Mouse (Mus musculus) 3134 (cell line): ENCODE data around the gene Ubl4b.

Experiments used
- DNase-seq: peaks from one replicate; pipeline ENCODE4 v3.0.0-alpha.2; 2011; ENCODE audit warnings: low spot score; ENCODE audit not compliant: insufficient read length; ENCODE audit errors: extremely low read depth

The Ubl4b gene

GRCm38 (mm10) chr3:107554842-107555241 is at the start of gene Ubl4b:
TSS of gene Ubl4b (minus strand) at chr3:107555073.
- DNase-seq = no peak

- no peak for DNase-seq
These were observed 45.3 kb upstream of the Ubl4b start for GRCm38 (mm10) chr3:107600127-107600526.

GRCm38 (mm10) chr3:107597586-107598389 is 42.9 kb upstream of the Ubl4b start:
- no peak for DNase-seq

- DNase-seq = no peak
These were observed 42.3 kb upstream of the Ubl4b start for GRCm38 (mm10) chr3:107597134-107597533.

GRCm38 (mm10) chr3:107596559-107596958 is 41.7 kb upstream of the Ubl4b start:
- no peak for DNase-seq

- DNase-seq = no peak
These were observed 41.1 kb upstream of the Ubl4b start for GRCm38 (mm10) chr3:107595938-107596461.

GRCm38 (mm10) chr3:107595264-107595937 is 40.5 kb upstream of the Ubl4b start:
- DNase-seq = no peak

GRCm38 (mm10) chr3:107594662-107595263 is 39.9 kb upstream of the Ubl4b start, which contains the start of gene Alx3:
TSS of gene Alx3 (plus strand) at chr3:107595031.
- no peak for DNase-seq

- DNase-seq = no peak
These were observed 38.8 kb upstream of the Ubl4b start for GRCm38 (mm10) chr3:107593632-107594031.

- no peak for DNase-seq
These were observed 36.7 kb upstream of the Ubl4b start for GRCm38 (mm10) chr3:107591612-107592011.

GRCm38 (mm10) chr3:107586504-107586903 is 31.6 kb upstream of the Ubl4b start:
- DNase-seq = no peak

- DNase-seq = no peak
These were observed 29.0 kb upstream of the Ubl4b start for GRCm38 (mm10) chr3:107583893-107584292.

GRCm38 (mm10) chr3:107582875-107583767 is 28.2 kb upstream of the Ubl4b start:
- DNase-seq = no peak

GRCm38 (mm10) chr3:107582130-107582874 is 27.4 kb upstream of the Ubl4b start:
- DNase-seq = no peak

- no peak for DNase-seq
These were observed 26.5 kb upstream of the Ubl4b start for GRCm38 (mm10) chr3:107581103-107582010.

- no peak for DNase-seq
These were observed 24.6 kb upstream of the Ubl4b start for GRCm38 (mm10) chr3:107579466-107579865.

- no peak for DNase-seq
These were observed 23.0 kb upstream of the Ubl4b start for GRCm38 (mm10) chr3:107577810-107578390.

GRCm38 (mm10) chr3:107576807-107577206 is 21.9 kb upstream of the Ubl4b start:
- no peak for DNase-seq
